Mouse (Mus musculus) C2C12 (cell line): ENCODE measurements at regions not wholly inside any gene's neighbourhood (a gene's known extent, or its start where the extent isn't known, plus 50 kb on each side); places are given as distances from the start of the nearest gene placed in this dataset.
"Not testable (repeated sequence)": the region's sequence is repeated elsewhere in the genome, so short reads cannot be mapped to it uniquely, and the experiment has no call there.

Experiments
- CEBPB ChIP-seq: IDR thresholded peaks from one replicate; pipeline ENCODE4 v1.6.1; 2011; ENCODE audit warnings: low read depth, mild to moderate bottlenecking, control low read depth, moderate library complexity
- CTCF ChIP-seq: IDR thresholded peaks from one replicate; pipeline ENCODE4 v1.5.1; 2011; ENCODE audit not compliant: control insufficient read depth, insufficient read depth, insufficient read length
- FOSL1 ChIP-seq: IDR thresholded peaks from one replicate; pipeline ENCODE4 v1.8.0; 2011; ENCODE audit warnings: mild to moderate bottlenecking, low read length; ENCODE audit not compliant: poor library complexity, insufficient read depth, severe bottlenecking
- MYOG ChIP-seq: IDR thresholded peaks from one replicate; pipeline ENCODE4 v1.6.1; 2011; ENCODE audit not compliant: control insufficient read depth, insufficient read length; ENCODE audit errors: extremely low read depth
- USF1 ChIP-seq: IDR thresholded peaks from one replicate; pipeline ENCODE4 v1.6.1; 2011; ENCODE audit warnings: low read depth, mild to moderate bottlenecking, control low read depth, moderate library complexity

DNA sequence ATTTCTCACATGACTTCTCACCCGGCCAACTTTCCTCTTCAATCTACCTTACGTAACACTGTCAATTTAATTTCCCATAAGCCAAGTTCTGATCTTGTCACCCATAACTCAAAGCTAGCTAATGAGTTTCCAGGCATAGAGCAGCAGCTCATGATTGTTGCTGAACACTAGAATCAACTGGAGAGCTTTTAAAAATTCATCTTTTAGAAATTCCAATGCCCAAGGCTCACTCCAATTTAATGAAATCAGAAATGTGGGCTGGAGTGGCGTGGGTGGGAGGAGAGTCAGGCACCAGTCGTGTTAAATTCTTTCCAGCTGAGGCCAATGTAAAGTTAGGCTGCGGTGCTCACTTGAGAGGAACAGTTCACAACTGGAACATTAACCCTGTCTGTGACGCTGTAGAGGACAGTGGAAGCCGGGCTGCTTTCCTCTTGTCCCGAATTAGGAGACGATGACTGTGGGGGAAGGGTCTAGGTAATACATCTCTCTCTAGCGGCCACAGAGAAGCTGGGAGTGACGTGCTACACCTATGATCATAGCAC, 131.5 kb downstream of the Raet1d start:
- TF ChIP-seq CTCF, USF1, MYOG, CEBPB, FOSL1: not testable (repeated sequence)
